Mouse (Mus musculus) lung, adult 2 months (tissue): ENCODE measurements around the gene Oaz1.

Source experiments
- CTCF ChIP-seq: fragments of 200-500 bp; IDR thresholded peaks from 2 replicates; pipeline ENCODE4 v1.5.1; 2011; ENCODE audit warnings: mild to moderate bottlenecking, low read length, control low read depth; ENCODE audit not compliant: insufficient read depth
- POLR2A ChIP-seq: fragments of 200-500 bp; IDR thresholded peaks from 2 replicates; pipeline ENCODE4 v1.6.1; 2011; ENCODE audit warnings: low read depth, mild to moderate bottlenecking, control low read depth, low read length, borderline replicate concordance; ENCODE audit errors: extremely low read depth

- no peak for TF ChIP-seq CTCF
- no peak for TF ChIP-seq POLR2A
Measured at GRCm38 (mm10) chr10:80818599-80819281, 7.7 kb upstream of the Oaz1 start.
